Mouse (Mus musculus) spleen, adult 18-20 months (tissue): ENCODE results near the gene Cux1.

Experiments
- DNase-seq, 2 experiments: peaks; one replicate each; pipeline ENCODE4 v3.0.0; 2022; ENCODE audit warnings: mixed read lengths in 2 of 2

Gene Cux1

GRCm38 (mm10) chr5:136372276-136372675 is 195.0 kb downstream of the Cux1 start:
- DNase-seq: no peak

- no peak for DNase-seq
Measured at GRCm38 (mm10) chr5:136363421-136363820, 203.9 kb downstream of the Cux1 start.

DNA sequence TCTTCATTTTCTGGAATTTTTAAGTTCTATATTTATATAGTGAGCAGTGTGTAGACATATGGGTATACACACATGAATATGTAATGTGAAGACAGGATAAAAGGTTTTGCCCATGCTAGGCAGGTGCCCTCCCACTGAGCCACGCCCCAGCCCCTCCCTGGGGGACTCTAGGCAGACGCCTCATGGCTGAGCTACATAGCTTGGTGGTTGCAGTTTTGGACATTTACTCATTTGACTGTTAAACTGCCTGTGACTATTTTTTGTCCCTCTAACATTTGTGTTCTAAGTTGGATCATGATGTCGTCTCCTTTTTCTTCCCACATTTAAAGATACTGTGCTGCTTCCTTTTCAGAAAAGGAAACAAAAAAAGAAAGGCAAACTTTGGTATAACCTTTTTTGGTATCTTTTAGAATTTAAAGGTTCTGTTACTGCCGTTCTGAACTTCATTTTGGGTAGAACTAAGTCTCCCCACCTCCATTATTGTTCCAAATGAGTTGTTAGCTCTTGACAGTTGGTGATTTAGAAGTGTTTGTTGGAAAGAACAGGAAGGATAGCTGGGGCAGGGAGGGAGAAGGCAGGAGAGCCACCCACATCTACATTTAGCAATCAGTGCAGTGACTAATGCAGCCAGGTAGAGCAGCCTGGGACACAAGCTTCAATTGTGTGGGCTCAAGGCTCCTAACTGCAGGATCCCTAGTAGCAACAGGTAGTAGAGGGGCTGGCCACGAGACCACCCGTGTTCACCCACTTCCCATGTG is 204.6 kb downstream of the Cux1 start:
- no peak for DNase-seq

GRCm38 (mm10) chr5:136362021-136362420 is 205.3 kb downstream of the Cux1 start:
- no peak for DNase-seq

- no peak for DNase-seq
Measured at GRCm38 (mm10) chr5:136357227-136357626, 210.1 kb downstream of the Cux1 start.

- no peak for DNase-seq
Measured at GRCm38 (mm10) chr5:136355583-136356126, 211.6 kb downstream of the Cux1 start.

GRCm38 (mm10) chr5:136354729-136355128 is 212.6 kb downstream of the Cux1 start:
- peak in 1 of 2 experiments; percentile 7 for DNase-seq

GRCm38 (mm10) chr5:136353114-136353513 is 214.2 kb downstream of the Cux1 start:
- DNase-seq: no peak

DNA sequence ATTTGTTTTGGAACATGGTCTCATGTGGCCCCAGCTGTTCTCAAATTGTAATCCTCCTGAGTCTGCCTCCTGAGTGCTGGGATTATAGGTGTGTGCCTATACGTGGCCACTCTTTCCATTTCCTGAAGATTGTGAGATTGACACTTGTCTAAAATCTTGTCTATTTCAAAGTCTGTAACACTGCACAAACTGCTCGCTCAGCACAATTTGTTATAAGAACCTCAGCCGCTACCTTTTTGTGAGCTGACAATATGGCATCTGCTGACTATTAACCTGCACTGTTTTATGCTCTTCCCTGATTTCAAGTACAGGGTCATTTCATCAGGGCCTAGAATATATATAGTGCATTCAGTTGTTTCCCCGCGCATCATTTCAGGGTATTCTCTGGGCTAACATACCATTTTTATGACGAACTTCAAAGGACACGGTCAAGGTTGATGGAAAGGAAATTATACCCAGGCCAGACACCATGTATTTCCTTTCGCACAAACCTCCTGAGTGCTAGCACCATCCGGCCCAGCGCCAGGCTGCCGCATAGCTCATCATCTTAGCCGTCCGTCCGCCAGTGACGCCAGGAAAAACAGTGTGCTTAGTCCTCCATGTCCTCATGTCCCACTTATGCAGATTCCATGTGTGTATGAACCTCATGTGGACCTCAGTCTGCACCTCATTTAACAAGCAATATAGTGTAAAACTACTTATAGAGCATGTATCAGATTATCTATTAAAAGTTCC is 224.0 kb downstream of the Cux1 start:
- no peak for DNase-seq

DNA sequence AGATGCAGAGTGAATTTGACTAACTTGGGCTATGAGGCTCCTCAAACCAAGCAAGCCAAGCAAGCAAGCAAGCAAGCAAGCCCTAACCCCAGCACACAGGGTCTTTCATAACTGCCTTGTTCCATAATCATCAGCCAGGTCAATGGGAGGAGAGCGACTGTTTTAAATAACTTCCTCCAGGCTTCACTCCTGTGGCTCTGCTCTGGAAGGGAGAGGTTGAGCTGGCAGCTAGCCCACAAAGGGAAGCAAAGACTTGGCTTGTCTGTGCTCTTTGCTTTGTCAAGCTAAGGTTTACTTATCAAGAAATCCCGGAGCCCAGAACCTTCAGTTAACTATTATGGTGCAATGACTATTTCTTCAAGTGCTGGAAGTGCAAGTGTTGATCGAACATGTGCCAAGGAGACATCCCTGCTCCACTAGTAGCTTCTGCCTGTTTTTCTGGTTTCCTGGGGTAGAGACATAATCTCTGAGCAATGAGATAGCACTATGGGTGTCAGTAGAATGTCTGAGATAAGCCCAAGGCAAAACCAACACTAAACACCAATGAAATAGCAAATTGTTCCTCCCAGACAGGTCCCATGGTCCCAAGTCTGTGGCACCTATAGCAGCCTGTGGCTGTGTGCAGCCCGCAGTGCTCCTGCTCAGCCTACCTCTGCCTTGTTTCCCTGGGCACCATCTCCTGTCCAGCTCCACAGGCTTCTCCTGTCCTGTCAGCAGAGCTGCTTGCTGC is 230.3 kb downstream of the Cux1 start:
- no peak for DNase-seq

DNA sequence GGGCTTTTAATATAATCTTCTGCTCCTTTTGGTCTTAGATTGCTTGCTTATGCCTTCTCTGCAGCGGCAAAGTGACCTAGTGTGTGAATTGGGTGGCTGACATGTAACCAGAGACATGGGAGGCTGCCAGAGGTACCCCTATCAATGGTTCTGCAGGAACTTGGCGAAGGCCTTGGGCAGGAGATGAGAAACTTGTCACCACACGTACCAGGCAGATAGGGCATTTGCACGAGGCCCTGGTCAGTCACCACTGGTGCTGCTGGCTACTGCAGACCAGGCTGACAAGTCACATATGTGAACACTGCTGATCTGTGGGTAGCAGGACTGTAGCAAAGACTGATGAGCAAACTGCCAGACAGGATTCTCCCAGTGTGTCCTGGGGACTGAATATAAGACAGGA is 231.6 kb downstream of the Cux1 start:
- DNase-seq: no peak

GRCm38 (mm10) chr5:136334780-136335179 is 232.5 kb downstream of the Cux1 start:
- DNase-seq: no peak

DNA sequence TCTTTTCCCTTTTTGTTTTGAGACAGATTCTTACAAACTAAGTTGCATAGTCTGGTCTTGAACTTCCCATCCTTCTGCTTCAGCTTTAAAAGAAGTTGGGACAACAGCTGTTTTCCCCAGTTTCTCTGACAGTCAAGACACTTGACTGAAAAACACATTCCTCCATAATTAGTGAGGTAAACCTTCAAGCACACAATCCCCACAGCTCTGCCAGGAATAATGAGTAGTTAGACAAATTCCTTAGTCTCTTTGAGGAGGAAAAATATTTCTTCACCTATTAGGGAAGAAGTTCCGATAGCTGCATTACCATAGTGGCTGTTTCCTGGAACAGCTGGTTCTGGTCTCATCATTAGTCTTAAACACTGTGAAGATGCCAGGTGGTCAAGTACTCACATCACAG is 233.2 kb downstream of the Cux1 start:
- no peak for DNase-seq

- DNase-seq: no peak
Measured at GRCm38 (mm10) chr5:136332786-136333462, 234.4 kb downstream of the Cux1 start.

DNA sequence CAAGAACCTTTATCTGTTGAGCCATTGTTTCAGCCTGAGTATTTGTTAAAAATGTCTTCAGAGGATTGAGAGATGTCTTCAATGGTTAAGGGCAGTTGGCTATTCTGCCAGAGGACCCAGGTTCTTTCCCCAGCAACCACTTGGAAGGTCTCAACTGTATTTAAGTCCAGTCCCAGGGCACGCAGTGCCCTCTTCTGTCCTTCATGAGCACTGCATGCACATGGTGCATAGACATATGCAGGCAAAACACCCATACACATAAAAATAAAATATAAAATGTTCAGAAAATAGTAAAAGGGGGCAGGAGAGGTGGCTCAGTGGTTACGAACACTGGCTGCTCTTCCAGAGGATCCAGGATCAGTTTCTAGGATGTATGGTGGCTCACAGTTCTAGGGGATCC is 239.6 kb downstream of the Cux1 start:
- DNase-seq: no peak

DNA sequence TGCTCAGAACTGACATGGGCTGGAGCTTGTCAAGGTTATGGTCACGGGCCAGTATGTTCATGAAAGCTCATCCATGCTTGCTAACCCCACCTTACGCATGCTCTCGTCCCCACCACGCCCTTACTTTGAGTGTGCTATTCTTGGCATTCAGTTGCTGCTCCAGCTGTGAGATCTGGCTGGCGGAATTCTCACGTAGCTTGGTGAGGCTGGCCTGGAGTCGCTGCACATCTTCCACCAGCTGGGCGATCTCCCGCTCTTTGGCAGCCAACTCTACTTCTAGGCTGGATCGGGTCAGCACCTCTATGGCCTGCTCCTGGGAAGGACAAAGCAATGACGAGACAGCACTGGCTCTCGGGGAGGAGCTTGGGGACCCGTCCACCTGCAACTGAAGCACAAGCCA is 240.7 kb downstream of the Cux1 start:
- no peak for DNase-seq

DNA sequence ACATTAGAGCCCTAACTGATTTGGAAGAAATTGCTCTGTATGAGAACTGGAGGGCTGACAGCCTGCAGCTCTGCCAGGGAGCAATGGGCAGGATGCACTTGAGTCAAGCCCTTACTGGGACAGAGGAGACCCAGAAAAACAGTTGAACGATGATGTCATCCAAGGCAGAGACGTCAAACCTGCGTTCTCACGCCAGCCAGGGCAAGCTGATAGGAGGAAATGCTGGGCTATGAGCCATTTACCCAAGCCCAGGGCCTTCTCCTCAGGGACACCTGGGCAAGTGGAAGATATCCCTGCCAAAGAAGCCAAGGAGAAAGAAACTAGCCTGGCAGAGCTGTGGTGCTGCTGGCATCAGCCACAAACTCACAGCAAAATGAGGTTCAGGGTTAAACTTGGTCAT is 242.8 kb downstream of the Cux1 start:
- DNase-seq: no peak

GRCm38 (mm10) chr5:136321378-136321777 is 245.9 kb downstream of the Cux1 start:
- peak in 1 of 2 experiments; percentile 17 for DNase-seq

- no peak for DNase-seq
Measured at GRCm38 (mm10) chr5:136312566-136312965, 254.7 kb downstream of the Cux1 start.

DNA sequence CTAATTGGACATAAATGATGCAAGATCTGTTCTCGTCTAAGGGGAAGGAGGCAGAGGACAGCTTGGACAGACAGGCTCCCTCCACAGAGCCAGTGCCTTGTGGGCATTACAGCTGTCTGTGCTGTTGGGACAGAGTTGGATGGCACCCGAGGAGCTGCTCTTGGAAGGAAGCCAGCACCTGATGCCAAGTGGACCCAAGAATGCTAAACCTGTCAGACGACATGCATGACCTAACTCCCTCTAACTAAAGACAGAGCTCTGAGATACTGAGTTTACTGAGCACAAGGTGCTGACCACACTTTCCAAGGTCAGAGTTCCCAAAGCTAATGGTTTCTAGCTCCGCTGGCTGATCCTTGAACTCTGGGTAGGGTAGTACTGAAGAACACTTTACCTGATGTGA is 255.1 kb downstream of the Cux1 start:
- DNase-seq: no peak

DNA sequence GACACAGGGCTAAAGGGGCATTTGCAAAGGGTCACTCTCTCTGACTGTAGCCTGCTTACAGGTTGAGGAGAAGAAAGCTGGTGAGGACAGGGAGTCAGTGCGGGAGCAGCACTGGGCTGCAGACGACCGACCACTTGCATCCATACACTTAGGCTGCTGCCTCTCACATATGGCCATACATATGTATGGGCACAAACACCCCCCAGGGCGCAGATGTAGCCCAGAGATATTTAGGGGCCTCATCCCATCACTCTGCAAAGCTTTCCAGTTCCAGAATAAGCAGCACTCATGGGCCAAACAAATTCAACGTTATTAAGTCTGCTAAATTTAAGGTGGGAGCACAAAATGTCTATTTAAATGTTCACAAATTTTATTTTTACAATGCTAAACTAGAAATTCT is 261.0 kb downstream of the Cux1 start:
- no peak for DNase-seq

- DNase-seq: no peak
Measured at GRCm38 (mm10) chr5:136303409-136303983, 263.8 kb downstream of the Cux1 start.
